Mouse (Mus musculus): ENCODE results near the gene Immt.
A peak's percentile ranks its signal among the peaks of the same experiment; 100 is the strongest.

Gene Immt

DNA sequence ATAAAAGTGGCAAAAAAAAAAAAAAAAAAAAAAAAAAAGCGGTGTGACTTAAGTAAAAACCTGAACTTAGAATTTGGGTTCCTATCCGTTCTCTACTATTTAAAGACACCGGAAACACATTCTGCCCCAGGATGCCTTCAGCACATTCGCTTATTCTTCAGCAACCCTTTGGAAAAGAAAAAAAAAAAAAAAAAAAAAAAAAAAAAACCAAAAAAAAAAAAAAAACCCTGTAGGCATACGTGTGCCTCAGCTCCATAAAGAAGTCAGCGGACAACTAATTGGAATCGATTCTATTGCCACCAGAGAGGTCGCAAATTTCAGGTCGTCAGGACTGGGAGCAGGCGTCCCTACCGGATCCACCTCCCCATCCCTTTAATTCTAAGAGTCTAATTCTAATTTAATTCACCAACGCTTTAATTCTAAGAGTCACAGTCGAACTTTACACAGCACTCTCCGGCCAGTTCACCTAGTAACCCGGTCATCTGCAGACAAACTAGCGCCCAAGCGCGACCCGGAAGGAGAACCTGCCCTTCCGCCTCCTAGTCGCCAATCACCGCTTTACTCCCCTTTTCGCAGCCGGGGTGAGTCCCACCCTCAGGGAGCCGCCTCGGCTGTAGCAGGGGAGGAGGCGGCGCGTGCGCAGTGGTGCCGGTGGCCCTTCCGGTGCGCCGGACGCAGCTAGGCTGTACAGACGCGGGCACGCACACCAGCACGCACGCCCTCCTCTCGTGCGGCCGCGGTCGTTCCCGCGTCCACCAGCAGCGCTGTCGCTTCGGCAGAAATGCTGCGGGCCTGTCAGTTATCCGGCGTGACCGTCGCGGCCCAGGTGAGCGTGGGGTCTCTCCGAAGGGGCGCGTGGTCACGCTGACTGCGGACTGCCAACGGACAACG is at the start of gene Immt:
Gene Immt (plus strand): TSS at position 642 of the 891 bp plus-strand sequence.
- peak; percentile 98 for DNase-seq (ENCODE audit: extremely low read depth, insufficient read length, low spot score)

DNA sequence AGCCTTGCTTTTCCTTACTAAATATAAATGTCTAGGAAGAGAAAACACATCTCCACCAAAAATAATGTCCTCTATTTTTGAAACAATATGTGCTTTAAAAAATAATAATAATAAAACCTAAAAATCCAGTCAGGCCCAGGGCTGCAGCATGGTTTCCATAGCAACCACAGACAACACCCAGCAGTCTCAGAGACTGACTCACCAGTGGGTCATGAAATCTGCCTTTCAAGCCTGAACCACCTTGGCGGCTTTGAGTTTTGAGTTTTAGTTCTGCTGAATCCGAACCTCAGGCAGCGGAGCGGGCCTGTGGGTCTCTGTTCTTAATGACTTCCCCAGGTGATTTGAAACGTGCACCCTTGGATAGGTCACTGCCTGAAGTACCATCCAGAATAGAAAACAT is 48.0 kb upstream of the Immt start:
- DNase-seq (ENCODE audit: extremely low read depth, insufficient read length, low spot score), result no peak

DNA sequence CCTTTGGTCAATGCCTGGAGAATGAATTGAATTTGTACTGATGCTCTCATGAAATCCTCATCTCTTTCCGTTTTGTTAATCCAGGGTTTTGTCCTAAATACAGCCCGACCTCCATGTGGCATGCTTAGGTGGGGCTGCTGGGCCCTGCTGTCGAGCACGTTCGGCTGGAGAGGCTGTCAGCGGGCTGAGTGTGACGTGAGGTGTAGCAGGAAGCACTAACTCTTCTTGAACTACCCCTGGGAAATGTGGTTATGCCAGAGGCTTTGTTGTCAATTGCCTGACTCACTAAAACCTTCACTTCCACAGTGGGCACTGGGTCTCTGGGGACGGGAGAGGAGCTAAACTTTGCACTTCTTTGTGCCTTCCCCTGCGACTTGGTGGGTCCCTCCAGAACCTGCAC is 42.8 kb upstream of the Immt start:
- peak; percentile 61 for DNase-seq (ENCODE audit: extremely low read depth, insufficient read length, low spot score)

DNA sequence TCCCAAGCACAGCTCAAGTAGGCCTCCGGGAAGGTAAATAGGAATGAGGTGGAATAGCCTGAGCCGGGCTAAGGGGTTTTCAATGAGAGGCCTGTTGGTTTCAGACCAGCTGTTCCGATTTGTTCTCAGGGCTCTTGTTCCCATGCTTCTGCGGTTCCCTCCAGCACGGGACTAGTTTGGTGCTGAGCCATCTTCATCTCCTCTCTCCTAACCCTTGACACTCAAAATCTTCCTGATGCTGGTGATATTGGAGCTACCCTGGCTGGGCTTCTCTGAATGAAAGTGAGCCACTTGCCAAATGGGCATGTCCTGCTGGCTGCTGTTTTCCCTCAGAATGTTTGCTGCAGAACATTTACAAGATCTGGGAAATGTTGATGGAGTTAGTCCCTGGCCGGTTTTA is 39.4 kb upstream of the Immt start:
- no peak for DNase-seq (ENCODE audit: extremely low read depth, insufficient read length, low spot score)

DNA sequence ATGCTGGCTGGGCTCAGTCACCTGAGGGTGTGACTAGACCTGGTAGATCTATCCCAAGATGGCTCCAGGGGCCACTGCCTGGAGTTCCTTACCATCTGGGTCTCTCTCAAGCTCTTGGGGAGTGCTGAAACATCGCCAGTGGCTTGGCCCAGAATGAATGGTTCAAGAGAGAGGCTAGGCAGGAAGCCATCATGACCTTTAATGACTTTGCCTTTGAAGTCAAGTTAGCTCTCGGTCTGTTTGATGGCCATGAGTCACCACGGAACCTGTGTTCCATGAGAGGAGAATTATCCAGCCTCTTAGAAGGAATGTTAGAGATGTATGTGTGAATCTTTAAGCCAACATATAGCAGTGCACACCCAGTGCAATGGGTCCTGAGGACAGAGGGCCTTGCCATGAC is 31.7 kb upstream of the Immt start:
- no peak for DNase-seq (ENCODE audit: extremely low read depth, insufficient read length, low spot score)

DNA sequence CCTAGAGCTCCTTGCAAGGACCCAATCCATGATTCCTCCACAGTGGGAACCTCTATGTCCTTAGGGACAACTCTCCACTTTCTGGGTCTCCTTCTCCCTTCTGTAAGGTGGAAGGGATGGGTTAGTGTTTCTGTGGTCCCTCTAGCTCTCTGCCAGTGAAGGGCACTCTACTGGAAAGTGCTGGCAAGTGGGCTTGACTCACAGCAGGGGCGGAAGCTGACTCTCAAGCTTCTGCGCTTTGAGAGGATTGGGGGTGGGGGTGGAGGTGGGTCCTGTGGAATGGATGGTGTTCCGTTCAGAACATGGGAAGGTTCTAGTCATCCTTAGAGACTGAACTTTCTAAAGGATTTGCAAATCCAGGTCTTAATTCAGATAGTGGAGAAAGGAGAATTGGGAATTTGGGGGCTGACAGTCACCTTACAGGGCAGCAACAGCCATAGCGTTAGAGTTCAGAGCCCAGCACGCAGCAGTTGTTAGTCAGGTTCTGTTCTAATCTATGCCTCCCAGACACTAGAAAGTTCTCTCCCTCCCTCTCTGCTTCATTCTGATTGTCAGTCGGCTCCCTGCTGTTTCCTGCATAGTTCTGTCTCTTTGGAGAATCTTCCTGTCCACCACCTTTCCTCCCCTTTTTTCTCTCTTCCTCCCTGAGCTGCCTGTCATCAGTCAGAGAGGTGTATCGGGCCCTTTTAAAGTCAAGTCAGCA is 30.0 kb upstream of the Immt start:
- no peak for DNase-seq (ENCODE audit: extremely low read depth, insufficient read length, low spot score)

DNA sequence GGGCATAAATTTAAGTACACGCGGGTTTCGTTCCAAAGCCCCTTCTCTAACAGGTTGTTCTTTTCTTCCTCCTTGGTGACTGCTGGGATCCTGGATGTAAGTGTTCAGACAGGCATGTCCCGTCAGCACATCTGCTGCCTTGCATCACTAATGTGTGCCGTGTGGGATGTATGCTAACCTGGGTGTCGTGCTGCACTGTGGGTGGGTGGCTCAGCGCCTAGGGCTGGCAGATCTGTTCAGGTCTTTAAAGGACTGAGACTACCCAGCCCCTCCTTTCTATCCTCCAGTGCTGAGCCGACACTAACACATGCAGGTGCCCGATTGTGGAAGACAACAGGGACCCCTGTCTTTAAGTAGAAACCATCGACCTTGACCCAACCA is 29.4 kb upstream of the Immt start:
- no peak for DNase-seq (ENCODE audit: extremely low read depth, insufficient read length, low spot score)

DNA sequence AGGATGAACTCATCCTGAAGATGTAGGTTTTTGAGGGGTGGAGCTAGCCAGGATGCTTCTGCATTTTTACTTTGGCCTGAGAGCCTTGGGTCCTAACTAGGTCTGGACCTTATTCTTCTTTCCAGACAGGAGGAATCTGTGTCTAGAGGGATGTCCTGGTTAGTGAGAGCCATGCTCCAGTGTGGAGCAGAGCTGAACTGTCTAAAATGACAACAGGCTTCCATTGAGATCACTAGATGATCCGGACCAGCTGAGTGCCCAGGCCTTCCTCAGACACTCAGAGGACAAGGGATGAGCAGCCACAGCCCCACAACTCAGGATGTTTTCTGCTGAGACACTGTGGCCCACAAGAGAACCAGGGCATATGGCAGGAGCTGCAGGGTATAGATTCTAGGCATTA is 27.5 kb upstream of the Immt start:
- DNase-seq (ENCODE audit: extremely low read depth, insufficient read length, low spot score), result no peak

DNA sequence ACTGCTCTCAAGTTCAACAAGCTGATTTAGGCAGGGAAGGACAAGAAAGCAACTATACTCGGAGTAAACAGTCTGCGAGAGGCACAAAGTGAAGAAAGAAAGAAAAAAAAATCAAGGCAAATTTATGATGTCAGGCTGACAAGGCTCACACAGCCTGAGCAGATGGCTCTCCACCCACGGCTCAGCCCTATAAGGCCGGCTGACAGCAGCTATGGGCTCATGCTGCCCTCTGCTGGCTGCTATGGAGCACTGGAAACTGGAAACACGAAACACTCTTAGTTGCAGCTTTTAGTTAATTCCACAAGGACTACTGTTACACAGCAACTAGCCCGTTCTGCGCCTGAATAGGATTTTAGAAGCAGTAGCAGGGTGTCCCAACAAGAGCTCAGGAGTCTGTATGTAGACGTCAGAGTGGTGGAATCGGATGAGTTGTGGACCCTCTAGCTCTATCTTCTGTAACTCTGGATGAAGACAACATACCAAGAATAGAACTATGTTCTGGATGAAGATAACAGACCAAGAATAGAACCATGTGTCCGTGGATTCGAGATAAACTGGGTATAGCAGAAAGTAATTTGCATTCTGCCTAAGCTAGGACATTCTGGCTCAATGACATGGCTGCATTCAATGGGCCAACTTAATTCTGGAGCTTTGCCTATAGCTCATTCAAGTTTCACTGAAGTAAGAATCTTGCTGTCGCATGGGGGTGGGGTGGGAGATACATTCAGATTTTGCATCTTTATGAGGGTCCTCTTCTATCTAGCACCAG is 26.9 kb upstream of the Immt start:
- DNase-seq (ENCODE audit: extremely low read depth, insufficient read length, low spot score), result peak; percentile 44

DNA sequence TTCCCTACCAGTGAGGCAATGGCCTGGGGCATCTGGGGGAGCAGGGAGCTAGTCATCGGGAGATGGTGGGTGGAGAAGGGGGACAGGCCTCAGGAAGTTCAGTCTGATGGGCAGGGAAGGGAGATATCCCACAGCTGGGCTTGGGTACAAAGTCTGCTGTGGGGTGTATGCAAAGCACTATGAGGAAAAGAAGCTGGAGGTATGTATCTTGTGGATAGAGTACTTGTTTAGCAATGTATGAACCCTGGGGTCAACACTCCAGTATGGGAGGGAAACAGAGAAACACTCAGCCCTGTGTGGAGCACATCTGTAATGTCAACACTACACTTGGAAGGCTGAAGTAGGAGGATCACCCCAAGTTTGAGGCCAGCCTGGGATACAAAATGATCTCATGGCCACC is 24.4 kb upstream of the Immt start:
- no peak for DNase-seq (ENCODE audit: extremely low read depth, insufficient read length, low spot score)

DNA sequence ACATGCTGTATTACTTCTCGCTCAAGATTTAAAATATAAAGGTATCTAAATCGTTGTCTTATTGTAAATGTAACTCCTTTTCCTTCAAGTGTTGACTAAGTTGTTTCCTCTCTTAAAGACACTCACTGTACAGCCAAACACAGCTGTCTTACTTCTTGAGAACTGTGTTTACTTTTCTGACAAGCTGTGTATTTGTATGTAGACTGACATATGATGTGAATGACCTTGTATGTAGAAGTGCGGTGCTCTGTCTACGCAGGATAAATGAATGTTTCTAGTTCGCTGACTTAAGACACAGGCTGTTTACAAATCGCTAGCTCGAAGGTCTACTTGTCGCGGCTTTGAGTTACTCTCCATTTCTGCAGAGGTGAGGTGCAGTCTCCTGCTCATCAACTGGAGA is 21.2 kb upstream of the Immt start:
- no peak for DNase-seq (ENCODE audit: extremely low read depth, insufficient read length, low spot score)

DNA sequence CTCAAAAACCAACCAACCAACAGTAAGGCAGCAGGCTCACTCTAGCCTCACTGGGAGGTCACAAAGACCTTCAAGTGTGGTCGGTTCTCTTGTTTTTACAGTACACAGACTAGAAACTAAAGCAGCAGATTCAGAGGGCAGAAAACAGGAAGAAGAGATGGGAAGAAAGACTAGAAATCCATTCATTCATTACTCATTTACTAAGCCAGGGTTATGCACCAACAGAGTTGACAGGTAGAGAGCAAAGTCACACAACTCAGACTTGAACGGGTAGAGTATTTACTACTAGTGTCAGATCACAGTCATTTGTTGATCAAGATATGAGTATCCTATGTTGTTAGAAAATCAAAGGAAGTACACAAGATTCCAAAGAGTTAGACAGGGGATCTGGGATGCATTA is 18.3 kb upstream of the Immt start:
- no peak for DNase-seq (ENCODE audit: extremely low read depth, insufficient read length, low spot score)

DNA sequence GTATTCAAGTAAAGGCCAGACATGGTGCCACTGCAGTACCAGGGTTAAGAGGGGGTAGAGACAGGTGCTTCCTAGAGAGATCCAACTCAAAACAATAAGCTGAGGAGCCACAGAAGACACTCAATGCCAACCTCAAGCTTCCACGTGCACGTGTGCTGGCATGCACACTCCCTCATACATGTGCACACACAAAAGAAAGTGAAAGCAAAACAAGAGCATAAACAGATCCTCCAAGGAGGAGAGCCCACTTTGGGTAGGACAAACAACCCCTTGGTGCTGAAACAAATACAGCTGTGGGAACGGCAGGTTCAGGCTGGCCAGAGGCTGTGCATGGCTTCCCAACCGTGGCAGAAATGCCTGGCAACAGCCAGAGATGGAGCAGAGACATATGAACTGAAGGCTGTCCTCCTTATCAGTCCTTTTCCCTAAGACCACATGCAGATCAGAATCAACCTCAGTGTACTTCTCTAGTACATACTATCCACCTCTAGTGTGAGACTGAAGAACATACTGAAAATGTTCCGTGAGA is 11.3 kb upstream of the Immt start:
- DNase-seq (ENCODE audit: extremely low read depth, insufficient read length, low spot score), result no peak

DNA sequence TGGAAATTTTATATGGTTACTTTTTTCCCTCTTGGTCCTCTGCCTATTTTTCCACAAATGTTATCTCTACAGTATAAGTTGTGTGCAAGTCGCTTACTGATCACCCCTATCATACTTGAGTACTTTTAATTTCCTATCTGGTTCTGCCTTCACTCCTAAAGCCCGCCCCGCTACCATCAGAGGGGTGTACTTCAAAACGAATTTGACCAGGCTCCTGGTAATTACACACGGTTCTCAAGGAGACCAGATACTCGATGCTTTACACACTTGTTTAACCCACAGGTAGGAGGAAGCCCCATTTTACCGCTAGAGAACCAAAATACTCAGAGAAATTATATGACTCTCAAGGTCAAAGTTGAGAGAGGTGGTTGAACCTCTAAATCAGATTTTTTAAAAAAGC is 8.0 kb upstream of the Immt start:
- no peak for DNase-seq (ENCODE audit: extremely low read depth, insufficient read length, low spot score)

DNA sequence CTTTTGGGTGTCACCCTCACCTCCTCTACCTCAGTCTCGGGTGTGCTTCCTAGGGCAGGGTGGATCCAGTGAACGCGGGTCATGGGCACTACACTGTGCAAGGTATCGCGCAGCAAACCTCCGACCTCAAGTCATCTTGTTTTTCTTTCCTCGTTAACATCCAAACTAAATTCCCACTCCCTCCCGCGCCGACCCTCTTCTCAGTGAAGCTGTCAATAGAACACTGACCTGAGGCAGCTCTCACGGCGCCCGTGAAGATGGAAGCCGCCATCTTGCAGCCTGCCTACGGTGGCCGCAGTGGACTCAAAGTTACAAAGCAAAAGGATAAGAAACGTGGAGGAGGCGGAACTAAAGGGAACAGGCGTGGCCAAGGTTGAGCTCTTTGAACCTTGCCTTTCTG is 7.6 kb upstream of the Immt start:
- DNase-seq (ENCODE audit: extremely low read depth, insufficient read length, low spot score), result peak; percentile 74

DNA sequence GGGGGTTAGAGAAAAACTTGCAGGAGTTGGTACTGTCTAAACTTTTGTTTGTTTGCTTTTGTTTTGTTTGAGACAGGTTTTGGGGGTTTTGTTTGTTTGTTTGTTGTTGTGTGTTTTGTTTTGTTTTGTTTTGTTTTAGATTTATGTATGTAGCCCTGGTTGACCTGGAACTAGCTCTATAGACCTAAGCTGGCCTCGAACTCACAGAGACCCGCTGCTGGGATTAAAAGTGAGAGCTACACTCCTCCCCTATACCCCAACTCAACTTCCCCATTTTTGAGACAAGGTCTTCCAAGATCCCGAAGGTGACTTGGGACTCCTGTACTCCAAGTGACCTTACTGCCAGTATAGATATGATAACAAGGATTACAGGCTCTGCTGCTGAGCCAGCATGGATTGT is 7.2 kb upstream of the Immt start:
- no peak for DNase-seq (ENCODE audit: extremely low read depth, insufficient read length, low spot score)

DNA sequence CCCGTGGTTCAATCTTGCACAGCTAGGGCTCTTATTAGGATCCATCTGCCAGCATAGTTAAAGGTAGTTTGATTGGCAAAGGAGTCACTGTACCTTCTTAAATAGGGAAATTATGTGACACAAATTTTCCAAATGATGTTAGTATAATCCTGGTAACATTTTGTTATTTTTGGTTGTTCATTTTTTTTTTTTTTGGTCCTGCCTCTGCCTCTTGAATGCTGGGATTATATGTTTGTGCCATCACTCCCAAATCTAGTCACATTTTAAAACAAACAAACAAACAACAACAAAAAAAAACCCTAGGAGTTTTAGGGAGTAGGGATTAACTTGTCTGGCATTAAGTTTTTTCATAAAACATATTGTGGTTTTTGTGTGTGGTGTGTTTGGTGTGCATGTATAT is 4.3 kb upstream of the Immt start, which contains the start of gene Mrpl35:
Gene Mrpl35 (minus strand): TSS at position 101 of the 400 bp plus-strand sequence.
- no peak for DNase-seq (ENCODE audit: extremely low read depth, insufficient read length, low spot score)

DNA sequence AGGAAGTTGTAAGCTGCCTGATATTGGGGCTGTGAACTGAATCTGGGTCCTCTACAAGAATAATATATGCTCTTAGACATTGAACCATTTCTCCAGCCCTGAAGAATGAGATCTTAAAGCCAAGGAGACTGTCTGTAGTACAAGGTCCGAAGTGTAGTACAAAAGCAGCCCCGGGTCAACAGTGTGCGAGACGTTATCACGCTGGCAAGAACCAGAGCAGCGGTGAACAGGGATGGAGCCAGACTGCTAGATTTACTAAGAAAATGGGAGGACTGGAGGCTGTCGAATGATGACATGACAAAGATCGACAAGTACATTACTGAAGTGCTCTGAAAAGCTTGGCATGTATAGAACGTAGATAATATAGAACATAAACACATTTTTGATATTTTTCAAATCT is 1.4 kb upstream of the Immt start:
- no peak for DNase-seq (ENCODE audit: extremely low read depth, insufficient read length, low spot score)

DNA sequence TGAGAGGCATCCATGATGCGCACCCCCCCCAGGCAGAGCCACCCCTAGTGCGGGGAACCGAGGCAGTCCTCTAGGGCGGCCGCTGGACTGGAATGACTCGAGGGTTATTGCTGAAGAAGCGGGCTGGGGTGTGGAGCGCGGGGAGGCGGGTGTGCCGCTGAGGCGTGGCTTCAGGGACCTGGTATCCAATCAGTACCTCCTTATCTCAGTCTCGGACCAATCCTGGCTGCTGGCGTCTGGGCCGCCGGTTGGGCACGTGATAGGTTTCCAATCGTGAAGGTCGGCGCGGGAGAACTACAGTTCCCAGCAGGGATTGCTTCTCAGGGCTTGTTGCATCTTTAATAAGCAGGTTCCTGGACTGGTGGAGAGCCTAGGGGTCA is 440 bp downstream of the Immt start:
- DNase-seq (ENCODE audit: extremely low read depth, insufficient read length, low spot score), result peak; percentile 94

DNA sequence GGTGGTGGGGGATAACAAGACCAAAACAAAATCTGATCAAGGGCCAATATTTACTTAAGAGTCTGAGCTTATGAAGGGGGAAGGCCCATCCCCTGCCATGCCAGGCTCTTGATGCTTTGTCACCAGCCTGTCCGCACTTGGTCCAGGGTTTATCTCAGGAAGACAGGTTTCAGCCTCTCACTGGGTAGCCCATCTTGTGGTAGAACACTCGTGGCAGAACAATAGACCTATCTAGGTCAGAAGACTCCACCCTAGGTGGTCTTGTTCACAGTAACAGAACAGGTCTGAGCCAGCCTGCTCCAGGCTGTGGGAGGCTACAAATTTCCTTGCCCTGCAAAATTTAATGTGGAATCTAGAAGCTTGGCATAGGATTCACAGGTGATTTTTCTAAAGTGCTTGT is 5.7 kb downstream of the Immt start:
- DNase-seq (ENCODE audit: extremely low read depth, insufficient read length, low spot score), result no peak

DNA sequence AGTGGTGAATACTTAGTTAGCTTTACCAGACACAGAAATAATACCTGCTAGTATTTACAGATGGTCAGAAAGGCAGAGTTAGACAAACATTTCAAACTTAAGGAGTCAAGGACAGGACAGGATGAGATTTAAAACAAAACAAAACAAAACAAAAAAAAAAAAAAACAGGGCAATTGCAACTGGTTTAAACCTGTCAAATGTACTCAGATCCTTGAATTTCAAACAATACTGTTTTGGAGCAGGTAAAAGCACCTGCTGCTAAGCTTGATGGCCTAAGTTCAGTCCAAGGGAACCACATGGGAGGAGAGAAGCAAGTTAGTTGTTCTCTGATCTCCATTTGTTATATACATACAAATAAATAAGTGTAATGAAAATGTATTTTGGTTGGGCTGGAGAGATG is 8.7 kb downstream of the Immt start:
- DNase-seq (ENCODE audit: extremely low read depth, insufficient read length, low spot score), result no peak

Measured in 3134 (cell line).